ENCODE assay signal across 24 mouse cellular contexts in genomic region chr4:137748726-137749125, GRCm38 (mm10). TPM values are rescaled to one million over a fixed set of nuclear protein-coding genes. Genes with fewer than 3 reads are reported as not detected.
DNase-seq lines count a peak whose midpoint lies in the region; ATAC-seq and TF ChIP-seq lines count a peak whose summit lies in the region.
"Had no signal": no experiment of that assay in that cellular context is flagged by ENCODE, and none has a peak within 500 bp of the region (broad histone marks: within the 10 kb centered on the region; RNA-seq: fewer than 3 reads in every experiment).

No protein-coding gene starts in this region.

- H3K9me3 ChIP-seq in hindbrain, embryonic 13.5 days, result no peaks in the 10 kb centered on the region
- no peaks in the 10 kb centered on the region for H3K9me3 ChIP-seq in hindbrain, embryonic 14.5 days (ENCODE audit: control insufficient read depth, low read length)
- no peaks in the 10 kb centered on the region for H3K9me3 ChIP-seq in midbrain, embryonic 14.5 days (ENCODE audit: control insufficient read depth, low read length)
- H3K9me3 ChIP-seq in midbrain, embryonic 13.5 days, result no peaks in the 10 kb centered on the region
- no peaks in the 10 kb centered on the region for H3K9me3 ChIP-seq in embryonic facial prominence, embryonic 10.5 days
- H3K9me3 ChIP-seq: heart, embryonic 12.5 days; limb, embryonic 12.5 days; lung, embryonic 15.5 days; neural tube, embryonic 12.5 days had no signal

- no peak for TF ChIP-seq POLR2A in myocyte (IDR thresholded peaks at IDR 0.05; ENCODE audit: insufficient read length, low read depth)

- H3K9ac ChIP-seq in hindbrain, embryonic 13.5 days, result peak overlapping the region; percentile 2; the same call in 1 of the 2 replicates
- no peak overlapping the region for H3K9ac ChIP-seq in hindbrain, embryonic 14.5 days
- 0 out of 2 replicates have a peak overlapping the region, but pooled peaks have one; percentile 3 for H3K9ac ChIP-seq in midbrain, embryonic 14.5 days (replicated peaks; ENCODE audit: low read length)
- H3K9ac ChIP-seq in midbrain, embryonic 13.5 days (replicated peaks), result no peak overlapping the region
- H3K9ac ChIP-seq: heart, embryonic 12.5 days; limb, embryonic 12.5 days; lung, embryonic 15.5 days; neural tube, embryonic 12.5 days had no signal

- H3K4me3 ChIP-seq in hindbrain, embryonic 13.5 days, result no peak overlapping the region
- H3K4me3 ChIP-seq in hindbrain, embryonic 14.5 days (replicated peaks; ENCODE audit: low read length), result no peak overlapping the region
- no peak overlapping the region for H3K4me3 ChIP-seq in midbrain, embryonic 14.5 days (replicated peaks; ENCODE audit: low read depth, low read length)
- H3K4me3 ChIP-seq in midbrain, embryonic 13.5 days (replicated peaks), result no peak overlapping the region
- no peak overlapping the region for H3K4me3 ChIP-seq in embryonic facial prominence, embryonic 10.5 days
- H3K4me3 ChIP-seq in myocyte, result no peak overlapping the region
- H3K4me3 ChIP-seq: heart, embryonic 12.5 days; limb, embryonic 12.5 days; lung, embryonic 15.5 days; neural tube, embryonic 12.5 days had no signal

- H3ac ChIP-seq in myocyte (ENCODE audit: control insufficient read depth, insufficient read length), result no peak overlapping the region

- ATAC-seq in hindbrain, embryonic 13.5 days (ENCODE audit: low FRiP score), result no peak
- ATAC-seq in hindbrain, embryonic 14.5 days (ENCODE audit: low FRiP score), result no peak
- ATAC-seq in midbrain, embryonic 14.5 days (ENCODE audit: low FRiP score, low TSS enrichment), result no peak
- ATAC-seq in midbrain, embryonic 13.5 days, result no peak
- ATAC-seq: CD4-positive, CD25-positive, alpha-beta regulatory T cell, adult 4 months; intestine, postnatal 0 days; midbrain, embryonic 16.5 days had no signal

- no peaks in the 10 kb centered on the region for H3K79me2 ChIP-seq in myocyte (ENCODE audit: control insufficient read depth, insufficient read depth)

- no peaks in the 10 kb centered on the region for H3K36me3 ChIP-seq in hindbrain, embryonic 13.5 days
- no peaks in the 10 kb centered on the region for H3K36me3 ChIP-seq in hindbrain, embryonic 14.5 days (replicated peaks; ENCODE audit: control insufficient read depth, insufficient read depth)
- no peaks in the 10 kb centered on the region for H3K36me3 ChIP-seq in midbrain, embryonic 14.5 days (ENCODE audit: control insufficient read depth, insufficient read depth, low read length)
- no peaks in the 10 kb centered on the region for H3K36me3 ChIP-seq in midbrain, embryonic 13.5 days
- H3K36me3 ChIP-seq in embryonic facial prominence, embryonic 10.5 days (replicated peaks), result peaks cover 6% of the 10 kb centered on the region; the same call in 1 of the 2 replicates
- no peaks in the 10 kb centered on the region for H3K36me3 ChIP-seq in myocyte (ENCODE audit: control insufficient read depth, insufficient read depth)
- H3K36me3 ChIP-seq: heart, embryonic 12.5 days; limb, embryonic 12.5 days; lung, embryonic 15.5 days; neural tube, embryonic 12.5 days had no signal

- DNase-seq in hindbrain, embryonic 14.5 days (ENCODE audit: low spot score), result no peak
- no peak for DNase-seq in midbrain, embryonic 14.5 days
- DNase-seq in embryonic facial prominence, embryonic 10.5 days (ENCODE audit: low spot score), result no peak
- DNase-seq in testis, postnatal 14 days (ENCODE audit: low spot score), result no peak
- DNase-seq: adrenal gland, adult 2 months; cerebellum, adult 11 months; cerebellum, postnatal 25 days; gastrocnemius, postnatal 25 days; heart, postnatal 4 days; kidney, postnatal 25 days; layer of hippocampus, adult 9-11 months; thymus, postnatal 14 days had no signal

- H3K27ac ChIP-seq in hindbrain, embryonic 13.5 days, result no peak overlapping the region
- no peak overlapping the region for H3K27ac ChIP-seq in hindbrain, embryonic 14.5 days
- H3K27ac ChIP-seq in midbrain, embryonic 14.5 days (replicated peaks; ENCODE audit: low read depth, low read length), result no peak overlapping the region
- no peak overlapping the region for H3K27ac ChIP-seq in midbrain, embryonic 13.5 days
- peak overlapping the region; percentile 63 for H3K27ac ChIP-seq in embryonic facial prominence, embryonic 10.5 days (replicated peaks)
- H3K27ac ChIP-seq: limb, embryonic 12.5 days; lung, embryonic 15.5 days; macrophage; neural tube, embryonic 12.5 days; stomach, postnatal 0 days had no signal

- no peaks in the 10 kb centered on the region for H3K27me3 ChIP-seq in hindbrain, embryonic 13.5 days
- no peaks in the 10 kb centered on the region for H3K27me3 ChIP-seq in hindbrain, embryonic 14.5 days (ENCODE audit: control insufficient read depth, insufficient read depth, low read length)
- H3K27me3 ChIP-seq in midbrain, embryonic 14.5 days (ENCODE audit: control insufficient read depth, insufficient read depth, low read length), result no peaks in the 10 kb centered on the region
- H3K27me3 ChIP-seq in midbrain, embryonic 13.5 days, result no peaks in the 10 kb centered on the region
- H3K27me3 ChIP-seq in embryonic facial prominence, embryonic 10.5 days (replicated peaks; ENCODE audit: low read depth, poor library complexity, severe bottlenecking), result 0 out of 2 replicates have a peak, but pooled peaks cover 5% of the 10 kb centered on the region
- peaks cover 49% of the 10 kb centered on the region for H3K27me3 ChIP-seq in myocyte (ENCODE audit: control insufficient read depth, insufficient read depth, insufficient read length)
- H3K27me3 ChIP-seq: limb, embryonic 12.5 days; neural tube, embryonic 12.5 days had no signal

- 55% methylated on average over 4 of the region's 4 CpGs for WGBS in hindbrain, embryonic 13.5 days
- WGBS in hindbrain, embryonic 14.5 days, result 65% methylated on average over 4 of the region's 4 CpGs
- WGBS in midbrain, embryonic 14.5 days, result 59% methylated on average over 4 of the region's 4 CpGs
- WGBS in midbrain, embryonic 13.5 days, result 67% methylated on average over 4 of the region's 4 CpGs
- WGBS in embryonic facial prominence, embryonic 10.5 days, result 73% methylated on average over 4 of the region's 4 CpGs

- H3K4me2 ChIP-seq in hindbrain, embryonic 13.5 days, result no peak overlapping the region
- H3K4me2 ChIP-seq in hindbrain, embryonic 14.5 days (replicated peaks), result no peak overlapping the region
- no peak overlapping the region for H3K4me2 ChIP-seq in midbrain, embryonic 14.5 days (ENCODE audit: low read length)
- no peak overlapping the region for H3K4me2 ChIP-seq in midbrain, embryonic 13.5 days (replicated peaks)
- H3K4me2 ChIP-seq in myocyte (ENCODE audit: low read depth), result peak overlapping the region; percentile 8
- H3K4me2 ChIP-seq: heart, embryonic 12.5 days; limb, embryonic 12.5 days; lung, embryonic 15.5 days; neural tube, embryonic 12.5 days had no signal

- H3K4me1 ChIP-seq in hindbrain, embryonic 13.5 days (replicated peaks), result peaks cover 33% of the 10 kb centered on the region
- no peaks in the 10 kb centered on the region for H3K4me1 ChIP-seq in hindbrain, embryonic 14.5 days (replicated peaks; ENCODE audit: control insufficient read depth, insufficient read depth, low read length)
- H3K4me1 ChIP-seq in midbrain, embryonic 14.5 days (ENCODE audit: control insufficient read depth, insufficient read depth, low read length), result peaks cover 8% of the 10 kb centered on the region; the same call in 1 of the 2 replicates
- peaks cover 11% of the 10 kb centered on the region; the same call in 1 of the 2 replicates for H3K4me1 ChIP-seq in midbrain, embryonic 13.5 days (replicated peaks)
- peaks cover 52% of the 10 kb centered on the region for H3K4me1 ChIP-seq in embryonic facial prominence, embryonic 10.5 days
- H3K4me1 ChIP-seq: neural tube, embryonic 12.5 days had no signal

TF ChIP-seq in myocyte, 11 proteins besides CTCF, POLR2A, EP300 and RAD21:
- TF ChIP-seq MYOG (IDR thresholded peaks at IDR 0.05; ENCODE audit: control insufficient read depth in 1 of 3, insufficient read depth in 1 of 3, insufficient read length in 2 of 3, low read depth in 2 of 3) (peak in 2 of 3 experiments; percentile 27 to 73), TCF12 (IDR thresholded peaks at IDR 0.05; ENCODE audit: insufficient read depth, poor library complexity, severe bottlenecking) (peak; percentile 13), E2F4 (IDR thresholded peaks at IDR 0.05; ENCODE audit: insufficient read depth) (no peak), REST (IDR thresholded peaks at IDR 0.05; ENCODE audit: insufficient read depth, insufficient read length) (no peak), MAX (IDR thresholded peaks at IDR 0.05; ENCODE audit: low read depth) (no peak), MYOD1 (IDR thresholded peaks at IDR 0.05; ENCODE audit: control insufficient read depth in 1 of 3, insufficient read length in 2 of 3, low read depth in 2 of 3) (peak in 2 of 3 experiments; percentile 15 to 43)

RNA-seq across cellular contexts. Expression of gene Alpl, which starts 47.5 kb away (rescaled TPM):
- 6.9 and 10.2 TPM in 2 replicates for polyA plus RNA-seq in hindbrain, embryonic 13.5 days (2015; fragmentation: Nextera tagmentation; extraction: Ambion mirVana)
- 8.3 and 10.2 TPM in 2 replicates for polyA plus RNA-seq in hindbrain, embryonic 14.5 days (2014; fragmentation: Nextera tagmentation; extraction: Ambion mirVana)
- 6.0 and 6.1 TPM in 2 replicates for polyA plus RNA-seq in midbrain, embryonic 14.5 days (2014; fragmentation: Nextera tagmentation; extraction: Ambion mirVana)
- polyA plus RNA-seq in midbrain, embryonic 13.5 days (2015; fragmentation: Nextera tagmentation; extraction: Ambion mirVana), result 8.0 and 9.3 TPM in 2 replicates
- polyA plus RNA-seq in embryonic facial prominence, embryonic 10.5 days (2016; fragmentation: Nextera tagmentation; extraction: Ambion mirVana), result 12.9 and 18.7 TPM in 2 replicates
- polyA plus RNA-seq in myocyte (2012; fragmentation: generic; extraction: Trizol), result 0.07 TPM
- polyA plus RNA-seq: macrophage had no signal

Comparison
In these comparisons a context has a peak if more than half of its experiments do, and no peak if none do; other contexts are left out.
1. H3K9ac ChIP-seq: peak in hindbrain, embryonic 13.5 days (single experiment) and midbrain, embryonic 14.5 days (single experiment); none in hindbrain, embryonic 14.5 days (single experiment) and midbrain, embryonic 13.5 days (single experiment).